In the genomic region with DNA sequence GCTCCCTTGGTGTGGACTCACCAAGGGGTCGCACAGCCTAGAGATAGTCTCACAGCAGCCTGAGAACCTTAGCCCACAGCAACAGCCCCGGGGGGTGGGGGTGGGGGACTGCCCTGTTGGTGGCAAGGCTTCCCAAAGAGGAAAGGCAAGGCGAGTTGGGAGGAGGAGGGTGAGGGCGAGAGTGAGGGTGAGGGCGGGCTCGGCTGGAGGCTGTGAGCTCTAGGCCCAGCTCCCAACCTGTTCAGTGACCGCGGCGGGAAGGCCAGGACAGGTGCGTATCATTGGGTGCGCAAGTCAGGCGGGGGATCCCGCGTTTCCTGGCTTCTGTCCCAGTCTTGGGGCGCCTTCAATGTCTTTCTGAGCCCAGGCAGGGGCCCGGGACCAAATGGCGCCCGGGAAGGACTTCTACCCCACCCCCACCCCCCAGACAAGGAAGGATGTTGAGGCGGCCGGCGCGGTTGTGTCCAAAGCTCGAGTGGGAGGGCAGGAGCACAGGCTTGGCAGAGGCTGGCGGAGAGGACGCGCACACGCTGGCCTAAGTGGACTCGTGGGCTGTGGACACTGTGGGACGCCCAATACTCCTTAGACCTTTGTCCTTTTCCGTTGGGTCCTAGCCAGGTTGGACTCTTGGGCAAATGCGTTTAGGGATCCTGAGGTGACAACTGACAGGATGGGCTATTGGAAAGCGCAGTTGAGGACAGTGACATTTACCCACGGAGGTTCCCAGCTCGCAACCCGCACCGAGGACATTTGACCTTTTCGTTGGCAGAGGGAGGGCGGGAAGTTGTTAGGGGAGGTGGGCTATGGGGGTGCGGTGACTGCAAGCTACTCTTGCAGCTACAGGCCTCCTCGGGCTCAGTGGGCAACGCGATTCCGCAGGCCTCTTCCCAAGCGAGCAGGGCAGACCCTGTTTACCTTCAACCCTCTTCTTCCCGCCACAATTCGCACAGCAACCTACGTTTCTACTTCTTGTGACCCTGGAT, we compare ENCODE assay signal across 8 mouse cellular contexts. TPM values are rescaled to one million over a fixed set of nuclear protein-coding genes. Genes with fewer than 3 reads are reported as not detected.
DNase-seq lines count a peak whose midpoint lies in the region; ATAC-seq and TF ChIP-seq lines count a peak whose summit lies in the region.

No protein-coding gene starts in this region.

- peaks cover 15% of the 10 kb centered on the region; the same call in 1 of the 2 replicates for H3K4me1 ChIP-seq in hindbrain, postnatal 0 days (ENCODE audit: insufficient read depth, low read length)
- peaks cover 6% of the 10 kb centered on the region; the same call in 1 of the 2 replicates for H3K4me1 ChIP-seq in liver, embryonic 15.5 days (replicated peaks)

- peak; percentile 4 for DNase-seq in right cerebral cortex, postnatal 4 days
- no peak for DNase-seq in right cerebral cortex, postnatal 36 days (ENCODE audit: low spot score in 2 of 2)
- DNase-seq in hindbrain, postnatal 0 days (ENCODE audit: low spot score) = no peak
- no peak for DNase-seq in c-Kit-positive CD71-positive TER-119-positive erythroid progenitor cells, embryonic 14.5 days (ENCODE audit: low spot score)
- no peak for DNase-seq in thymus, postnatal 14 days
- no peak for DNase-seq in ovary, adult 18-20 months (ENCODE audit: low spot score)
- DNase-seq in lung, postnatal 36 days = no peak

- H3K27me3 ChIP-seq in hindbrain, postnatal 0 days (ENCODE audit: insufficient read depth, low read length) = peaks cover 33% of the 10 kb centered on the region
- peaks cover 96% of the 10 kb centered on the region for H3K27me3 ChIP-seq in liver, embryonic 15.5 days

- H3K27ac ChIP-seq in hindbrain, postnatal 0 days = no peak overlapping the region
- H3K27ac ChIP-seq in liver, embryonic 15.5 days (replicated peaks) = no peak overlapping the region

- 0 out of 2 replicates have a peak overlapping the region, but pooled peaks have one; percentile 8 for H3K4me3 ChIP-seq in hindbrain, postnatal 0 days (ENCODE audit: low read length)
- no peak overlapping the region for H3K4me3 ChIP-seq in liver, embryonic 15.5 days (replicated peaks)

- no peak overlapping the region for H3K9ac ChIP-seq in hindbrain, postnatal 0 days (replicated peaks; ENCODE audit: low read length)
- H3K9ac ChIP-seq in liver, embryonic 15.5 days = no peak overlapping the region

- no peaks in the 10 kb centered on the region for H3K36me3 ChIP-seq in hindbrain, postnatal 0 days (ENCODE audit: insufficient read depth, low read length)
- no peaks in the 10 kb centered on the region for H3K36me3 ChIP-seq in liver, embryonic 15.5 days (replicated peaks)

- TF ChIP-seq CTCF in hindbrain, postnatal 0 days (IDR thresholded peaks at IDR 0.05; ENCODE audit: low read depth) = no peak

- WGBS in hindbrain, postnatal 0 days = 4% methylated on average over 47 of the region's 47 CpGs
- WGBS in liver, embryonic 15.5 days (ENCODE audit: insufficient replicate concordance) = 2% methylated on average over 47 of the region's 47 CpGs

- no peak for ATAC-seq in hindbrain, postnatal 0 days
- peak; percentile 21; the same call in 1 of the 2 replicates for ATAC-seq in liver, embryonic 15.5 days (ENCODE audit: insufficient read depth)

- H3K4me2 ChIP-seq in hindbrain, postnatal 0 days (ENCODE audit: low read depth, low read length) = peak overlapping the region; percentile 40; the same call in 1 of the 2 replicates
- no peak overlapping the region for H3K4me2 ChIP-seq in liver, embryonic 15.5 days

- no peaks in the 10 kb centered on the region for H3K9me3 ChIP-seq in hindbrain, postnatal 0 days (ENCODE audit: low read length)
- no peaks in the 10 kb centered on the region for H3K9me3 ChIP-seq in liver, embryonic 15.5 days (replicated peaks)

RNA-seq across cellular contexts. Expression of gene Esrrg, which starts 1.2 kb away (rescaled TPM):
- 41.6 and 51.6 TPM in 2 replicates for total RNA-seq in hindbrain, postnatal 0 days (2014; rRNA removed)
- polyA plus RNA-seq in hindbrain, postnatal 0 days (2015; fragmentation: Nextera tagmentation; extraction: Ambion mirVana) = 25.7 and 28.0 TPM in 2 replicates
- 0.15 and 0.22 TPM in 2 replicates for polyA plus RNA-seq in liver, embryonic 15.5 days (2015; fragmentation: Nextera tagmentation; extraction: Ambion mirVana)

Comparison
In these comparisons a context has a peak if more than half of its experiments do, and no peak if none do; other contexts are left out.
1. RNA of gene Esrrg, which starts 1.2 kb away (polyA plus RNA-seq): 25.7 to 28.0 TPM in hindbrain, postnatal 0 days; 0.15 to 0.22 TPM in liver, embryonic 15.5 days; every median in the first group is over 10 times any median in the second.